Mouse (Mus musculus) left cerebral cortex, adult 2 months (tissue): ENCODE measurements at regions not wholly inside any gene's neighbourhood (a gene's known extent, or its start where the extent isn't known, plus 50 kb on each side); places are given as distances from the start of the nearest gene placed in this dataset.
"Not testable (repeated sequence)": the region's sequence is repeated elsewhere in the genome, so short reads cannot be mapped to it uniquely, and the experiment has no call there.

Experiments
- DNase-seq, 2 experiments: peaks; one replicate each; pipeline ENCODE4 v3.0.0; 2021 to 2022; ENCODE audit warnings: low spot score in 2 of 2, mixed read lengths in 1 of 2; ENCODE audit errors: extremely low spot score in 1 of 2
- H3K27ac ChIP-seq: fragments of 200-600 bp; 2 replicates; pipeline ENCODE4 v1.8.1; 2022
- H3K4me3 ChIP-seq: fragments of 200-600 bp; 2 replicates; pipeline ENCODE4 v1.8.1; 2022
- CTCF ChIP-seq: fragments of 200-600 bp; IDR thresholded peaks from 2 replicates; pipeline ENCODE4 v1.8.1; 2022; ENCODE audit warnings: antibody characterized with exemption, mild to moderate bottlenecking, moderate library complexity
- intact Hi-C: fragments of 180-260 bp; cut with DNase I; formaldehyde crosslinking; loops from one replicate; pipeline ENCODE4 v1.15.1; 2025

DNA sequence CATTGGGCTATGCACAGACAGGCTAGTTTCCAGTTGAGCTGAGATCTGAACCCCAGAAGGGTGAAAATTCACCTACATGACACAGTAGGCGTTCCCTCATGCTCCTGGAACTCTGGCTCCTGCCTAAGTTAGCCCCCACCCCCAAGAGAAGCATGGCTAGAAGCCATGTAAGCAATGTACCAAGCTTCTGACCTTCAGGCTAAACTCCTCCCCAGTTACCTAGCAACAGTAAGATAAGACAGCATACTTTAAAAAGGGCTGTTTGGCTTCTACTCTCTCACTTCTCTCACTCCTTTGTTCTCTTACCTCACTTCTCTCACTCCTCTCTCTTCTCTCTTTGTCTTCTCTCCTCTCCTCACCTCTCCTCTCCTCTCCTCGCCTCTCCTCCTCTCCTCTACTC, 629.7 kb upstream of the Prmt6 start:
- intact Hi-C loops, H3K4me3 ChIP-seq, H3K27ac ChIP-seq, DNase-seq: not testable (repeated sequence)

DNA sequence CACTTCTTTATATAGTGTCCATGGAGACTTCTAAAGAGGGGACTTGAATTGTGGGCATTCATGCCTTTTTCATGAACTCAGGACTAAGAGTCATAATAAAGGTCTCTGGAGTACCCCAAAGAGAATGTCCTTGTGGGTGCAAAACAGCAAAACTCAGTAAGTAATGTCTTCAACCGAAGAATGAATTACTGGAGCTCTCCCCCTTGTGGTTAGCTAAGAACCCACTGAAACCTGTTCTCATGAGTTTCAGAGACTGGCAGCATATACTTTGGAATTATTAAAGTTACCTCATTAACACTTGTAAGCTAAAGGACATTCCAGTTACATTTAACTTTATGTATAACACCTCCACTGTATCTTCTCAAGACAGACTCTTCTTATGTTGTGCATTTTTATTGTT, 615.2 kb upstream of the Prmt6 start:
- TF ChIP-seq CTCF = peak; percentile 44
- no peak overlapping the region for H3K4me3 ChIP-seq
- intact Hi-C loops = no loop called here
- no peak overlapping the region for H3K27ac ChIP-seq
- DNase-seq = no peak

DNA sequence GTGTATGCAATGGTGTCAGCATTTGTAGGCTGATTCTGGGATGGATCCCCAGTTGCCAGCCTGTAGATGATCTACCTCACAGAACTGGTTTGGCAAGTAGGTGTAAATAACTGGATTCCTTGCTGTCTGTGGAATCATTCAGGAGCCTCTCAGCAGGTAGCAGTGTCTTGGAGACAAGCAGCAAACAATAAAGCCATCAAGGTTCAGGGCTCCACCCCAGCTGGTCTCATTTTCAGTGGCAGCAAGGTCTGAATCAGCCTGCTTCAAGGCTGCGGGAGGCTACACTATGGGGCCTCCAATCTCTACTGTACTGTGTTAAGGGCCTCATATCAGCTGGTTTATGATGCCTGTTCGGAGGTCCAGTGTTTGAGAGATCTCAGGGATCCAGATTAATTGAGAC, 596.4 kb upstream of the Prmt6 start:
- H3K4me3 ChIP-seq = no peak overlapping the region
- DNase-seq = no peak
- TF ChIP-seq CTCF = no peak
- intact Hi-C loops = no loop called here
- no peak overlapping the region for H3K27ac ChIP-seq

DNA sequence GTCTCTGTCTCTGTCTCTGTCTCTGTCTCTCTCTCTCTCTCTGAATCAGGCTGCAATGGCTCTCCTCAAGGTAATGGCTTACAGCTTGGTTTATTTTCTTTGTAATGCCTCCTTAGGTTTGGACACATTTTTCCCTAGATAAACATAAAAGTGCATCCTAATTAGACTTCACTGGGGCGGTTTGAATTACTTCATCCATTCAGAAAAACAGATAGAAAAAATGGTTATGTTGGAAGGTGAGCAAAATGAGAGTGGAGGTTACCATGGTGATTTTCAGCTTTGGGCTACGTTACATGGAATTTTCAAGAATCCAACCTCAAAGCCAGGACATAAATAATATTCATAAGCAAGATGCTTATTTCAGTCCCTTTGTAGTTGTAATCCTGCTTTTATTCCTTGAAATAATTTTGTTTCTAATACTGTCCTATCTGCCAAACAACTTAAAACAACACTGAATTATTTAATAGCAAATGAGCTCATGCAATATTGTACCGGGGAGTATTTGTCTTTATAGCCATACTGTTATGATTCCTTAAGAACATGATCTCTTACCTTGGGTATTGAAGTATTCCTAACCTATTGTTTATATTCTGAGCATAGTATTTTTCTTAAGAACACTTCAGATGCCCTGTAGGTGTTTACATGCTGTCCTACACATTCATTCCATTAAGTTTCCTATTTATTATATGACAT, 570.1 kb upstream of the Prmt6 start:
- no peak for DNase-seq
- intact Hi-C loops = no loop called here

DNA sequence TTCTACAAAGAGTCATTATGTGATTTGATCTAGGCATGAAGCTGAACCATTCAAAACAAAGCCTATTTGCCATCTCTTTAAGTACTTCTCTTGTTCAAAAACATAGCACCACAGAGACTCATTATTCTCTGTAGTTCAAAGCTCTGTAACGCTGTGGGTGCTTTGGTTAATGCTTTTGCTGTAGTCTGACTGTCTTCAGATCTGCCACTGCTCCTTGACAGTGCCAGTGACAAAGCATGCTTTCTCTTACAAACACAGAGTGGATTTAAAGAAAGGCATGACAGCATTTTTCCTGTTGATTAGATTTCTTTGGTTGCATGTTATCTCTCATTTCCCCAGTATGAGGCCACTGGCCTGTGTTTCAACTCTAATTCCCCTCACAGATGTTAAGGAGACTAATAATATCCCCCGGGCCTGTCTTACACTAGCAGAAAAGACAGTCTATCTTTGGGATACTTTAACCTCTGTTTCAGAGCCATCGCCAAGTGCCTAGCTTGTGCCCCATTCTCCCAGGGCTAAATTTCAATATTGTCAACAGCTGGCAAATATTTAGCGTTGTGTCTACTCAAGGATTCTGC, 538.3 kb upstream of the Prmt6 start:
- no peak for DNase-seq
- no peak for TF ChIP-seq CTCF
- intact Hi-C loops = no loop called here
- Histone ChIP-seq H3K4me3 (no peak overlapping the region), H3K27ac (no peak overlapping the region)

More for the DNA sequence above, 570.1 kb upstream of the Prmt6 start:
- H3K27ac ChIP-seq = no peak overlapping the region
- H3K4me3 ChIP-seq = no peak overlapping the region
- TF ChIP-seq CTCF = no peak

DNA sequence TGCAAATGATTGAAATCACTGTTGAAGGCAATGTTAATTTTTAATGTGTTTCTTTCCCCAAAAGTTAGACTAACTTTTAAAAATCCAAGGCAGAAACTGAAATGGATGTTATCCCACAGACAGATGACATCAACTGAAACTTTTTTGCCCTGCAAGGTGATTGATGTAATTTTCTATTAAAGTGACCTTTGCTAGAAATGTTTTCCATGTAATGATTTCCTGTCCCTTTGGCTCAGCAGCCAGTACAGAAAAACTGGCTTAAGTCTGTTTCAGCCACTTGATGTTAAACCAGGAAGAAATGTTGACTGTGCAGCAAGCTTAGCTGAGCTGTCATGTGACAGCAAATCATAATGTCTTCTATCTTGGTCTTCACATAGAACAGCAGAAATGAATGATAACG, 504.5 kb upstream of the Prmt6 start:
- Histone ChIP-seq H3K4me3 (no peak overlapping the region), H3K27ac (no peak overlapping the region)
- TF ChIP-seq CTCF = no peak
- intact Hi-C loops = no loop called here
- DNase-seq = no peak

DNA sequence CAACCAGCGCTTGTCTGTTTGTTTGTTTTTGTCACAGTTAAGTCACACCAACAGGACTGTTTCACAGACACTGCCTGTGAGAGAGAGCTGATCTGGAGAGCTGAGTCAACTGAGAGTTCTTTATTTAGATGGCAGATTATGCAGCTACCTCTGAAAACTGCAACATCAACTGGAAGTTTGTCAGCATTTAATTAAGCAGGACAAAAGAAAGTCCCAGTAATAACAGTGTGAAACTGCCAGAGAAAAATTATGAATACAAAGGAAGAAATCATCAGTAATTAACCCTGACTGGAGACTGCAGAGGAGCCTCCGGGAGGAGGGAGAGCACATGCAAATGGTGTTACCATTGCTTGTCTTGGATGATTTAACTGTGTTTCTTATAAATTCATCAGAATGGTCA, 495.5 kb upstream of the Prmt6 start:
- TF ChIP-seq CTCF = no peak
- intact Hi-C loops = no loop called here
- H3K4me3 ChIP-seq = no peak overlapping the region
- DNase-seq = no peak
- H3K27ac ChIP-seq = no peak overlapping the region

DNA sequence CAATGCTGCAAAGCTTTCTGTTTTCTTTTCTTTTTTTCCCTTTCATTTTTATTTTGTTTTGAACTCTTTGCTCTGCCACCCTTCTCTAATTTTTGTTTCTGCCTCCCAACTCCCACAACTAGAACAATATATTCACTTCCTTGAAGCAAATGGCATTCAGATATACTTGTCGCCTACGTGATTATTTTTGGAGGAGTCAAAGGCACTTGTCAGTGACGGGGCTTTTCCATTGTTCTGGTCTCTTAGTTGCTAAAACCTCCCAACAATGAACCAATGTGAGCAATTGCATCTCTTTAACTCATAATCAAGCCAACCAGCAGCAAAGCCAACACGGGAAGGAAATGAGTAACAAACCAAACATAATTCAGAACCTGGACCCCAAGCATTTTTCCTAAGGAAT, 449.3 kb upstream of the Prmt6 start:
- no peak for DNase-seq
- H3K4me3 ChIP-seq = no peak overlapping the region
- intact Hi-C loops = no loop called here
- no peak for TF ChIP-seq CTCF
- H3K27ac ChIP-seq = no peak overlapping the region

DNA sequence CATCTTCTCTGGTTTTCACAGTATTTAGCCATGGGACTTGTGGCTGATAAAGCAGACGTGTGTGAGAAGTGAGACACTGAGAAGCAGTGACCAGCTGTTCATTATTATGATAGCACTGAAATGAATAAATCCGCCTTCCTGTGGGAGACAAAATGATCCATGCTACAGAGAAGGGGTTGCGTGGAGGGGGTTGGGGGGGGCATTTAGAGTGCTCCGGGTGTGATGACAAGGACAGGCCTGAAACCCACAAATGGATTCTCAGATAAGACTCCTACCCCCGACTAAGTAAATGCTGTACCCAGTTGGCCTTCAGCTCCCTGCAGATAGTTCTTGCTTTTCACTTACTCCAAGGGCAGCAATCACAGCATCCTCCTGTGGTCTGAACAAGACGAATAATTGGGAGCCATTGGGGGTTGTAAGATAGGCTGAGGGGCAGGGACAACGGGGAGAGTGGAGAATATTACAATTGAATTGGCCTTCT, 416.8 kb upstream of the Prmt6 start:
- no peak for DNase-seq
- TF ChIP-seq CTCF = no peak
- no peak overlapping the region for H3K4me3 ChIP-seq
- no peak overlapping the region for H3K27ac ChIP-seq
- intact Hi-C loops = no loop called here

DNA sequence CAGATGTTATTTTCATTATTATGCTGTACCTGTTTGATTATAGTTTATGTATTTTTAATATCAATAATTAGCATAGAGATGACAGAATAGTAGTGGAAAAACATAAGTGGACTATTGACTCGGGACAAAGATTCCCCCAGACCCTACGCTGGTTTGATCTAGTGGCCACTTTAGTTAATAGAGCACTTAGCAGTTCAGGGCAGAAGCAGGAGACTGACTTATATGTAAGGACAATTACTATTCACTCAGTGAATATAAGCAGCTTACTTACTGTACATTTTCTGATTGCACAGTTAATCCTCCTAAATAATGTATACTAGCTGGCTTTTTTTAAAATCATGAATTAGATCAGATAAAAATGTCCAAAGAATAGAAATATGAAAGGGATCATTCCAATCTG, 416.2 kb upstream of the Prmt6 start:
- TF ChIP-seq CTCF = no peak
- no peak for DNase-seq
- Histone ChIP-seq H3K4me3 (no peak overlapping the region), H3K27ac (no peak overlapping the region)
- intact Hi-C loops = no loop called here

DNA sequence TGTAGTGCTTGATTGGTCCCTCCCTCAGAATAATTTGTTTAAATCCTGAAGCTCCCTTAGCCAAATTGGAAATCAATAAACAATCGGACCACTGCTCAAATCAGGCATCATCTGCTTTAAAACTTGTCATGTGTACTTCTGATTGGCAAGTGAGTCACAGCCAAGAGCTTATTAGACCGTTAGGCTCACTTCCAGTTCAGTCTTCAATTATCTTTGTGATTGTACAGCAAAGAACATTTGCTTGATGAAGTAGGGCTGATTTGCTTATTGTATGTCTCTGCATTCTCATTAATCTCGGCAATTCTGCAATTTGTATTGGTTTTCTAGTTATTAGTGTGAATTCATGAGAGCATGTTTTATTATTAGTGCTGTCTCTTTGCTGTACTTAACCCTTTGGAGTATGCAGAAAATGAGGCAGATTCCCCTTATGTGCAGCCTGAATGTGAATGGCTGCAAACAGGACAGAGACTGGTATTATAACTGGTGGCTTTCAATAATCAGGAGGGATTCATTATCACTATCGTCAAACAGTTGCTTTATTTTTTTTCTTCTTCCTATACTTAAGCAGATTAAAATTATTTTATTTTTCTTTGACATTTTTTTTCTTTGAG, 406.8 kb upstream of the Prmt6 start:
- no peak for TF ChIP-seq CTCF
- no peak overlapping the region for H3K4me3 ChIP-seq
- no peak overlapping the region for H3K27ac ChIP-seq
- intact Hi-C loops = no loop called here
- DNase-seq = no peak

DNA sequence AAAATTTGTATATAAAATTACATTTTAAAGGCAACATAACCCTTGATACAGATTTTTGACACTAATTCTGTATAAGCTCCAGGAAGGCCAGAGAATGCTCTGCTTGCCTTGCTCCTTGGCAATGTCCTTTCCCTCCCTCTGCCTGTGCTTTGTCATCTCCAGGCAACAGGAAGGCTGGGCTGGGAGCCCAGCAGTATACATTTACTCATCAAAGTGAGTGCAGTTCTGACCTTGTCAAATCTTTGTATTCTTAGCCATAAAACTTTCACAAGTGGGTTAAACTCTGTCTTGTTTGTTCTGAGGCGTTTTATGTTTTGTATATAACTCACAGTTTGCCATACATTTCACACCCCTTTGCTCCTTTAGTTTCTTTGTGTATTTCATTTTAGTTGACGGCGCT, 375.5 kb upstream of the Prmt6 start:
- intact Hi-C loops = no loop called here
- no peak overlapping the region for H3K4me3 ChIP-seq
- H3K27ac ChIP-seq = no peak overlapping the region
- no peak for TF ChIP-seq CTCF
- no peak for DNase-seq
